Mouse (Mus musculus): ENCODE results near the gene Prss54.
"Not testable (repeated sequence)": the region's sequence is repeated elsewhere in the genome, so short reads cannot be mapped to it uniquely, and the experiment has no call there.

The Prss54 gene

GRCm38 (mm10) chr8:95576240-95576639 is at the start of gene Prss54:
Prss54 (minus strand) TSS chr8:95576340.
- DNase-seq, result no peak

GRCm38 (mm10) chr8:95624833-95625232 is 48.7 kb upstream of the Prss54 start:
- no peak for DNase-seq

DNA sequence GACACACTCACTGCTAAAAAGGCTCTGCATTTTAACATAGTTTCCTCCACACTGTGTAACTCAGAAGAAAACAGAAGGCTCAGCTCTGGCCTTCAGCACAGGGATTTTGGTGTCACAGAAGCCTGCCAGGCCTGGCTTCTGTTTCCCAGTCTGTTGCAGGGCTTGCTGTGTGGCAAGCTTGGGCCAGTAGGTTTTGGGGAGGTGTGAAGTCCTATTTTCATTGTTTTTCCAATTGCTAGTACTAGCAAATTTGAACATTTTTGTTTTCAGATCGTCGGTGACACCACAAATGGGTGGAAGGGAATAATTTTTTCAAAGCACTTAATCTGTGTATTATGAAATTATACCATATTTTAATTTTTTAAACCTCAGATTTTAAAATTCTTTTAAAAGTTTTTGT is 43.9 kb upstream of the Prss54 start:
- DNase-seq, result no peak

DNA sequence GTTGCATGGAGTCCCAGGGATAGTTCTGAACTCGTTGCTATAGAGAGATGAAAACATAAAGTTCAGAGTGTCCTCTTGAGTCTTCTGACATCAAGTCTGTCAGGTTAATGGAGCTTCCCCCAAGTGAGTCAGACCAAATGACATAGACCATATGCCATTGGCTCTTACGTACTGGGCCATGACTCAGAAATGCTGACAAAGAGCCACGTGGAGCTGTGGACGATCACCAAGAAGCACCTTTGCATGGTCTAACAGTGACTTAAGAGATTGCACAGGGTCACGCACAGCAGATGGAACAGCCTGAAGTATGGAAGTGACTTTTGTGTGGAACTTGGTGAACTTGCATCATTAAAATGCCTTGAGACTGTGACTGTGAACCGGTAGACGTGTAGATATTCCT is 40.2 kb upstream of the Prss54 start:
- DNase-seq, result no peak

DNA sequence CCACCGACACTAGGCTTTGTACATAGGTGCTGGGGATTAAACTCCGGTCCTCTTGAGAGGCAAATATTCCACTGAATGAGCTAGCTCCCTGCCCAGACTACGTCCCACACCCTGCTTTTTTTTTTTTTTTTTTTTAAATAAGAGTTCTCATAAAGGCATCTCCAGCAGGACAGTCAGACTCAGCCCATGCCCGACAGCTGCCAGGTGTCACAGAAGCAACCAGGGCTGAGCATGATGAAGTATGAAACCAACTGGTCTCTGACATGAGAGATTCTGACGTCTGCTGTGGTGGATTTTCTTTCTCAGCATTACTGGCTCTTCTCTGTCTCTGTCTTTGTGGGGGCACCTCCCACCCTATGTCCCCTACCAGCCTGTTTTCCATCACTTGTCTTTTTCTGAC is 35.6 kb upstream of the Prss54 start:
- no peak for DNase-seq

- DNase-seq, result no peak
These were observed 34.6 kb upstream of the Prss54 start for GRCm38 (mm10) chr8:95610749-95611148.

GRCm38 (mm10) chr8:95609406-95609805 is 33.3 kb upstream of the Prss54 start:
- no peak for DNase-seq

- DNase-seq, result peak; percentile 76
These were observed 31.1 kb upstream of the Prss54 start for GRCm38 (mm10) chr8:95607210-95607609.

DNA sequence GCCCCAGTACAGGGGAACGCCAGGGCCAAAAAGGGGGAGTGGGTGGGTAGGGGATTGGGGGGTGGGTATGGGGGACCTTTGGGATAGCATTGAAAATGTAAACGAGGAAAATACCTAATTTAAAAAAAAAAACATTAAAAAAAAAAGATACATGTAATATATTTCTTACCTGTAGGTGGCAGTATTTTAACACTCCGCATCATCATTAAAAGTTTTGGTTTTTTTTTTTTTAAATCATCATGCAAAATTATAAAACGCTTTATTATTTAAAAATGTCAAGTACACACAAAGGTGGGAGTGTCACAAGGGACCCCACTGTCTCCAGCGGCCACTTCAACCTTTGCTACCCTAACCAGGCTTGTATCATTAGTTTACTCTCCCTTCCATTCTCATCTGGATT is 30.4 kb upstream of the Prss54 start:
- DNase-seq, result not testable (repeated sequence)

DNA sequence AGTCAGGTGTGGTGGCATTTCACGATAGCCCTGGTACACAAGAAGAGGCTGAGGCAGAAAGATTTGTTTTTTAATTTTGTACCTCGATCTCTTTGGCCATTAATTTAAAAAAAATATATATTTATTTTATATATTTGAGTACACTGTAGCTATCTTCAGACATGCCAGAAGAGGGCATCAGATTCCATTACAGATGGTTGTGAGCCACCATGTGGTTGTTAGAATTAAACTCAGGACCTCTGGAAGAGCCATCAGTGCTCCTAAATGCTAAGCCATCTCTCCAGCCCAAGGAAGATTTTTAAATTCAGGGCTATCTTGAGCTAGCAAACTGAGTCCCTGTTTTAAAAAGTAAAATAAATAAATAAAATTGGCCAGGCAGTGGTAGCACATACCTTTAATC is 26.0 kb upstream of the Prss54 start:
- DNase-seq, result no peak

- no peak for DNase-seq
These were observed 25.2 kb upstream of the Prss54 start for GRCm38 (mm10) chr8:95601306-95601705.

GRCm38 (mm10) chr8:95599861-95600260 is 23.7 kb upstream of the Prss54 start:
- peak; percentile 66 for DNase-seq

- no peak for DNase-seq
These were observed 20.7 kb upstream of the Prss54 start for GRCm38 (mm10) chr8:95596841-95597241.

- no peak for DNase-seq
These were observed 19.0 kb upstream of the Prss54 start for GRCm38 (mm10) chr8:95595131-95595530.

- DNase-seq, result peak; percentile 57
These were observed 17.6 kb upstream of the Prss54 start for GRCm38 (mm10) chr8:95593439-95594393.

- DNase-seq, result no peak
These were observed 16.1 kb upstream of the Prss54 start for GRCm38 (mm10) chr8:95592131-95592780.

GRCm38 (mm10) chr8:95590539-95590938 is 14.4 kb upstream of the Prss54 start:
- DNase-seq, result no peak

GRCm38 (mm10) chr8:95589282-95589681 is 13.1 kb upstream of the Prss54 start:
- DNase-seq, result no peak

- no peak for DNase-seq
These were observed 11.2 kb upstream of the Prss54 start for GRCm38 (mm10) chr8:95587339-95587738.

- DNase-seq, result no peak
These were observed 3.0 kb downstream of the Prss54 start for GRCm38 (mm10) chr8:95573146-95573545.

DNA sequence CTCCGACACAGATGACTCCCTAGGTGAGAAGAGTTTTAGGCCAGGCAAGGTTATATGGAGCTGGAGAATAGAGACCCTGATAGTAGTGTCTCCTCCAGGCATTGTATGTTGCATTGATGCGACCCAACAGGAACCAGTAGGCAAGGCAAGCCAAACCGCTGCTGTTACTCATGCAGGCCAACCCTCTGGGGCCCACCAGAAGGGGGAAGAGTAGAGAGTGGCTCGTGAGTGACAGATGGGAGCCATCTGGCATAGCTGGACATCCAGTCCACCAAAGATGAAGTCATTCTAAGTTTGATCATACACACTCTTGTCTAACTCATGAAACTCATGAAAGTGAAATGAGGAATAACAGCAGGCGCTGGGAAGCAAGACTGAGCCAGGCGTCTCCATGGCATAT is 9.3 kb downstream of the Prss54 start:
- no peak for DNase-seq

DNA sequence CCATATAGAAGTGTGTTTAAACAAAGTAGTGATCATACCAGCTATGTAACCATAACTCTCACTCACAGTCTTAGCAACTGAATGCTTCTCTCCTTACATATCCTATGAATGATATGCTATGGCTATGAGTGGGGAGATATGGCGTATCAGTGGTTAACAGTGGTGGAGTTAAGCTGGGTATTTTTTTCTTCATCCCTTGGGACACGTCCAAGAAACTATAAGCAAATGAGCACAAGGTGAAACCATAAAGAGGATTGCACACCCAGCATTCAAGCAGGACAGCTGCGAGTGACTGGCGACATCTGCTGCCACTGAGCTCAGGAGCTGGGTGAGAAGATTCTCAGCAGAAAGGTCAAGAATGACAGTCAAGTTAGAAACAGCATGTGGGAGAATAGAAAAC is 9.9 kb downstream of the Prss54 start:
- DNase-seq, result no peak

GRCm38 (mm10) chr8:95555963-95556362 is 20.2 kb downstream of the Prss54 start:
- no peak for DNase-seq

GRCm38 (mm10) chr8:95551577-95551976 is 24.6 kb downstream of the Prss54 start:
- no peak for DNase-seq
